Mouse (Mus musculus): ENCODE measurements at regions not wholly inside any gene's neighbourhood (a gene's known extent, or its start where the extent isn't known, plus 50 kb on each side); places are given as distances from the start of the nearest gene placed in this dataset.

GRCm38 (mm10) chr11:25356671-25357586 lies 853.6 kb downstream of the 5730522E02Rik start:
- DNase-seq (ENCODE audit: low spot score in 2 of 2), result peak; percentile 9 to 22

- DNase-seq (ENCODE audit: low spot score in 2 of 2), result no peak
These were observed 874.9 kb downstream of the 5730522E02Rik start for GRCm38 (mm10) chr11:25335667-25336066.

GRCm38 (mm10) chr11:25330696-25331095 lies 879.9 kb downstream of the 5730522E02Rik start:
- no peak for DNase-seq (ENCODE audit: low spot score in 2 of 2)

- no peak for DNase-seq (ENCODE audit: low spot score in 2 of 2)
These were observed 888.1 kb downstream of the 5730522E02Rik start for GRCm38 (mm10) chr11:25322426-25322825.

- DNase-seq (ENCODE audit: low spot score in 2 of 2), result no peak
These were observed 889.1 kb downstream of the 5730522E02Rik start for GRCm38 (mm10) chr11:25321494-25321893.

- peak; percentile 53 to 72 for DNase-seq (ENCODE audit: low spot score in 2 of 2)
These were observed 895.9 kb downstream of the 5730522E02Rik start for GRCm38 (mm10) chr11:25314645-25315044.

GRCm38 (mm10) chr11:25313879-25314278 lies 896.7 kb downstream of the 5730522E02Rik start:
- DNase-seq (ENCODE audit: low spot score in 2 of 2), result no peak

GRCm38 (mm10) chr11:25313308-25313707 lies 897.3 kb downstream of the 5730522E02Rik start:
- DNase-seq (ENCODE audit: low spot score in 2 of 2), result no peak

- peak; percentile 14 to 37 for DNase-seq (ENCODE audit: low spot score in 2 of 2)
These were observed 899.8 kb downstream of the 5730522E02Rik start for GRCm38 (mm10) chr11:25310754-25311153.

GRCm38 (mm10) chr11:25301130-25301529 lies 909.4 kb downstream of the 5730522E02Rik start:
- DNase-seq (ENCODE audit: low spot score in 2 of 2), result peak; percentile 68 to 78

GRCm38 (mm10) chr11:25288346-25288745 lies 922.2 kb downstream of the 5730522E02Rik start:
- DNase-seq (ENCODE audit: low spot score in 2 of 2), result no peak

GRCm38 (mm10) chr11:25287458-25288247 lies 922.9 kb downstream of the 5730522E02Rik start:
- DNase-seq (ENCODE audit: low spot score in 2 of 2), result peak in 1 of 2 experiments; percentile 16

GRCm38 (mm10) chr11:25269936-25270540 lies 940.5 kb downstream of the 5730522E02Rik start:
- DNase-seq (ENCODE audit: low spot score in 2 of 2), result no peak

GRCm38 (mm10) chr11:25262906-25263305 lies 947.7 kb downstream of the 5730522E02Rik start:
- DNase-seq (ENCODE audit: low spot score in 2 of 2), result no peak

GRCm38 (mm10) chr11:25259691-25260090 lies 950.9 kb downstream of the 5730522E02Rik start:
- DNase-seq (ENCODE audit: low spot score in 2 of 2), result no peak

GRCm38 (mm10) chr11:25233360-25233890 lies 977.1 kb downstream of the 5730522E02Rik start:
- peak; percentile 53 to 71 for DNase-seq (ENCODE audit: low spot score in 2 of 2)

Data from left cerebral cortex, adult 18-20 months (tissue).